Mouse (Mus musculus): ENCODE measurements at regions not wholly inside any gene's neighbourhood (a gene's known extent, or its start where the extent isn't known, plus 50 kb on each side); places are given as distances from the start of the nearest gene placed in this dataset.

DNA sequence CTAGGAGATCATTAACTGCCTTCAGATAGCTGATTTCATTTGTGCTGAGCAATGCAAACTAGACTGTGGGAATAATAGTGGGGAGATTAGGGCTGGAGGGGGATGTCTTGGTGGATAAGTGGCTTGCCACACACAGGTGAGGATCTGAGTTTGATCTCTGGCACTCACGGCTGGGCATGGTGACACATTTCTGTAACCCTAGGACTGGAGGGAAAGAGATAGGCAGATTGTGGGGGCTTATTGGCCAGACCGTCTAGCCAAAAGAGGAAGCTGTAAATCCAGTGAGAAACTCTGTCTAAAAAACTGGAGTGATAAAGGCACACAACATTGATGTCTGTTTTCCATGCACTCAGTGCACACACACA lies 420.2 kb downstream of the Prdm2 start:
- Histone ChIP-seq H3K9me3 (replicated peaks; ENCODE audit: control insufficient read depth, low read length) (no peaks in the 10 kb centered on the region), H3K27ac (ENCODE audit: low read length) (no peak overlapping the region), H3K9ac (ENCODE audit: low read depth, low read length) (no peak overlapping the region), H3K4me1 (ENCODE audit: control insufficient read depth, low read depth, low read length) (no peaks in the 10 kb centered on the region), H3K36me3 (ENCODE audit: control insufficient read depth, insufficient read depth) (no peaks in the 10 kb centered on the region), H3K4me2 (ENCODE audit: low read depth, low read length) (no peak overlapping the region), H3K4me3 (ENCODE audit: low read depth, low read length) (no peak overlapping the region), H3K27me3 (ENCODE audit: control insufficient read depth, insufficient read depth, low read depth, low read length) (no peaks in the 10 kb centered on the region)
- WGBS (ENCODE audit: insufficient replicate concordance), result 20% methylated on average over 2 of the region's 2 CpGs
- ATAC-seq (ENCODE audit: low read depth), result no peak

DNA sequence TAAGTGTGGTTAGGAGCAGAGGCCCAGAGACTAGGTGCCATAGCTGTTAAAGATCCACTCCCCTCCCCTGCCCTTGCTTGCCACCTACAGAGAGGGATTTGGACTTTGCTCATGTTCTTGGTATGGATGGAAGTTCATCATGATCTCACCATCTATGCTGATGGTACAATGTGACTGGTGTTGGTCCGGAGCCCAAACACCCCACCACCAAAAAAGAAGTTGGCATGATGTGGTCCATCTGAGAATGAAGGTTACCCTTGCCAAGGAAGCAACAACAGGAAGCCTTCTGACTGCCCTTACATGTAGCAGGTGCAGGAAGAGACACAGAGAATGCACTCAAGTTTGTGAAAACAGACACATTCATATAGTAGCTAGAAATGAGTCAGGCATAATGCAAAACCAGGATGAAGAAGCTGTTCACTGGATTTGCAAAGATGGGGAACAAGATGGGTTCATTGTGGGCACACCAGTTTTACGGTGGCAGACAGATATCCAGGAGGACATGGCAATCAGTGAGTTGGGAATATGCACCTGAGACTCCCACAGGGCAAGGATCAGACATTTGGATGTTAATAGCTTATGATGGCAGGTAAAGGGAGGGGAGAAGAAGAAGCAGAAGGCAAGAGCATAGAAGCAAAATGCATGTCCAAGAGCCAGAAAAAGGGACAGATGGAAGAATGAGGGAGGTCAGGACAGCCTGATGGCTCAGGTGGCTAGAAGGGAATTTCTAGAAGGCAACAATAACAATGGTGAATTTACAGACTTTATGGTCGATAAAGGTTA lies 420.8 kb downstream of the Prdm2 start:
- H3K9ac ChIP-seq (ENCODE audit: low read depth, low read length), result no peak overlapping the region
- H3K4me2 ChIP-seq (ENCODE audit: low read depth, low read length), result no peak overlapping the region
- H3K27me3 ChIP-seq (ENCODE audit: control insufficient read depth, insufficient read depth, low read depth, low read length), result no peaks in the 10 kb centered on the region
- no peaks in the 10 kb centered on the region for H3K36me3 ChIP-seq (ENCODE audit: control insufficient read depth, insufficient read depth)
- H3K27ac ChIP-seq (ENCODE audit: low read length), result no peak overlapping the region
- no peak for ATAC-seq (ENCODE audit: low read depth)
- no peaks in the 10 kb centered on the region for H3K4me1 ChIP-seq (ENCODE audit: control insufficient read depth, low read depth, low read length)
- H3K4me3 ChIP-seq (ENCODE audit: low read depth, low read length), result no peak overlapping the region
- H3K9me3 ChIP-seq (replicated peaks; ENCODE audit: control insufficient read depth, low read length), result no peaks in the 10 kb centered on the region
- 50% methylated on average over 3 of the region's 3 CpGs for WGBS (ENCODE audit: insufficient replicate concordance)

DNA sequence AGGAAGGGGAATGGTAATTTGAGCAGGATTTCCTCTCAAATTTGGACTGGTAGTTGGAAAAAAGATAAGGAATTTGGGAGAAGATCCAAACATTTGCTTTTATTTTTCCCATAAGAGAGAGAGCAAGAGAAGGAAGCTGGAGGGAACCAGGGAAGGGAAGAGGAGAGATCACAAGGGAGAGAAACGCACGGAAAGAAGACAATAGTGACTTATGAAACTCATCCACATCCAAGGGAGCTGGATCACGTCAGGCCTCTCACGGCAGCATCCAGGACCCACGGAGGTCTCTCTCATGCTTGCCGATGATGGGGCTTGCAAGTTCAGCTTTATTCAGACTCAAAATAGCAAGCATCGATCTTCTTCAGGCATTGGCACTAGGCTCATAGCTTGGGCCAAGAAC lies 423.7 kb downstream of the Prdm2 start:
- no peaks in the 10 kb centered on the region for H3K9me3 ChIP-seq (replicated peaks; ENCODE audit: control insufficient read depth, low read length)
- no peak overlapping the region for H3K27ac ChIP-seq (ENCODE audit: low read length)
- no peak overlapping the region for H3K4me3 ChIP-seq (ENCODE audit: low read depth, low read length)
- H3K4me1 ChIP-seq (ENCODE audit: control insufficient read depth, low read depth, low read length), result no peaks in the 10 kb centered on the region
- ATAC-seq (ENCODE audit: low read depth), result no peak
- no peak overlapping the region for H3K9ac ChIP-seq (ENCODE audit: low read depth, low read length)
- no peaks in the 10 kb centered on the region for H3K27me3 ChIP-seq (ENCODE audit: control insufficient read depth, insufficient read depth, low read depth, low read length)
- no peak overlapping the region for H3K4me2 ChIP-seq (ENCODE audit: low read depth, low read length)
- WGBS (ENCODE audit: insufficient replicate concordance), result 74% methylated on average over 7 of the region's 7 CpGs
- no peaks in the 10 kb centered on the region for H3K36me3 ChIP-seq (ENCODE audit: control insufficient read depth, insufficient read depth)

DNA sequence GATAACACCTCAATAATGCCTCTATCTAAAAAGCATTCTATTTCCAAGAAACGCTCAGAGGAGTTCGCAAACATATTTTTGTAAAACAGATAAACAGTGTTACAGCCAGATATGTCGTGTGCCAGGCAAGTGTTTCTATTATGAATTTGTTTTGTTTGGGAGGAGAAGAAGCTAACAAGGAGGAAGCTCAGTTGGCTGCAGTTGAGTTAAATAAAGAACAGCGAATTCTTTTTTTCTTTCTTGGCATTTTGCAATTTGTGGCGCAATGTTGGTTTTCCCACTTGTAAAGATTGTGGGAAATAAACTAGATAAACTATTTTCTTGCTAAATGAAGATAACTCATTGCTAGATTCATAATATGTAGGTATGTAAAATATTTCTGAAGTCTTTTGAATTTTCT lies 427.4 kb downstream of the Prdm2 start:
- 68% methylated on average over 5 of the region's 5 CpGs for WGBS (ENCODE audit: insufficient replicate concordance)
- Histone ChIP-seq H3K36me3 (ENCODE audit: control insufficient read depth, insufficient read depth) (no peaks in the 10 kb centered on the region), H3K27me3 (ENCODE audit: control insufficient read depth, insufficient read depth, low read depth, low read length) (no peaks in the 10 kb centered on the region), H3K9ac (ENCODE audit: low read depth, low read length) (no peak overlapping the region), H3K9me3 (replicated peaks; ENCODE audit: control insufficient read depth, low read length) (no peaks in the 10 kb centered on the region), H3K4me3 (ENCODE audit: low read depth, low read length) (no peak overlapping the region), H3K4me2 (ENCODE audit: low read depth, low read length) (no peak overlapping the region), H3K27ac (ENCODE audit: low read length) (no peak overlapping the region), H3K4me1 (ENCODE audit: control insufficient read depth, low read depth, low read length) (no peaks in the 10 kb centered on the region)
- ATAC-seq (ENCODE audit: low read depth), result no peak

DNA sequence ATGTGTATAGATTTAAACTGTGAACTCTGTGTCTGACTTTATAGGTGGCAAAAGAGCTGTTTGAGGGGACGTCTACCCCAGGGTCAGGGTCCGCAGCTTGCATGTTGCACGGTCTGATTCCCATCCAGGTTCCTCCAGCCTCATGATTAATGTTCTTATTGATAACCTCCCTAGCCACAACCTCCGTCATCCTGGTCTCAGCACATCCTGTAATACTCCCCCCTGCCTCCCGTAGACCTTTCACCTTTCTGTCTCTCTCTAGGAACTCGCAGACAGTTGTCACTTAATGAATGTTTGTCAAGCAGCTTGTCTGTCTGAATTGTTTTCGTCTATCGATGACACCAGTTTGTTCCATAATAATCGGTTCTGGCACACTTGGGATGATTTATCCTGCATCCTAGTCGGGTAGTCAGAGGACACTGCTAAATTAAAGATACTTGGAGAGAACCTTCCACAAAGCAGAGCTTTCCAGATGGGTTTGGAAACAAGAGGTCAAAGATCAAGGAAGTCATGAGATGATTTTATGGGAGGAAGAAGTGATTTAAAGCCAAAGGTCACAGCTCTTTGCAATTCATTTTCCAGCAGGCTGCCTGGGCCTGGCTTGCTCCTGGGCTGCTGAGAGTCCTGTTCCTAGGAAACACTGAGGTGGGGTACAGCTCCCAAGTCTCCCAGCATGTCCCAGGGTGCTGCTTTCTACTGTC lies 435.9 kb downstream of the Prdm2 start:
- Histone ChIP-seq H3K36me3 (ENCODE audit: control insufficient read depth, insufficient read depth) (no peaks in the 10 kb centered on the region), H3K9ac (ENCODE audit: low read depth, low read length) (no peak overlapping the region), H3K27me3 (ENCODE audit: control insufficient read depth, insufficient read depth, low read depth, low read length) (no peaks in the 10 kb centered on the region), H3K27ac (ENCODE audit: low read length) (no peak overlapping the region), H3K4me2 (ENCODE audit: low read depth, low read length) (no peak overlapping the region), H3K9me3 (replicated peaks; ENCODE audit: control insufficient read depth, low read length) (no peaks in the 10 kb centered on the region), H3K4me3 (ENCODE audit: low read depth, low read length) (no peak overlapping the region), H3K4me1 (ENCODE audit: control insufficient read depth, low read depth, low read length) (no peaks in the 10 kb centered on the region)
- 43% methylated on average over 10 of the region's 10 CpGs for WGBS (ENCODE audit: insufficient replicate concordance)
- no peak for ATAC-seq (ENCODE audit: low read depth)

DNA sequence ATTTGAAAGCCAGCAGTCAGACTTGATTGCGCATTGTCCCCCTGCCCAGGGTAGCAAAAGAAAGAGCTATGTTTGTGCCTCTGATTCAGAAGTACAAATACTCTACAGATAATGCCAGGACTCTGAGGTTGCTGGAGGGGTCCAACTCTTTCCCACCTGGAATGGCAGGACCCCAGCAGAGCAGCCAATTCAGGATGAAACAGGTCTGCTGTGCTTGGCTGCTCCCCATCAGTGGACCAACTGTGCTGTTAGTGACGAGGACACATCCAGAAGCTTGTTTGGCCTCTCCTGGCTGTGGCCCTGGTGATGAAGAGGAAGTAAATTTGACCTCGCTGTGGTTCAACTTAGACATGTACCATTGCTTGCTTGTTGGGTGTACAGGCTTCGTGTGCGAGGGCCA lies 437.8 kb downstream of the Prdm2 start:
- H3K27me3 ChIP-seq (ENCODE audit: control insufficient read depth, insufficient read depth, low read depth, low read length), result no peaks in the 10 kb centered on the region
- no peak overlapping the region for H3K9ac ChIP-seq (ENCODE audit: low read depth, low read length)
- no peaks in the 10 kb centered on the region for H3K4me1 ChIP-seq (ENCODE audit: control insufficient read depth, low read depth, low read length)
- H3K9me3 ChIP-seq (replicated peaks; ENCODE audit: control insufficient read depth, low read length), result no peaks in the 10 kb centered on the region
- H3K36me3 ChIP-seq (ENCODE audit: control insufficient read depth, insufficient read depth), result no peaks in the 10 kb centered on the region
- ATAC-seq (ENCODE audit: low read depth), result no peak
- H3K4me3 ChIP-seq (ENCODE audit: low read depth, low read length), result no peak overlapping the region
- 55% methylated on average over 5 of the region's 5 CpGs for WGBS (ENCODE audit: insufficient replicate concordance)
- no peak overlapping the region for H3K27ac ChIP-seq (ENCODE audit: low read length)
- no peak overlapping the region for H3K4me2 ChIP-seq (ENCODE audit: low read depth, low read length)

DNA sequence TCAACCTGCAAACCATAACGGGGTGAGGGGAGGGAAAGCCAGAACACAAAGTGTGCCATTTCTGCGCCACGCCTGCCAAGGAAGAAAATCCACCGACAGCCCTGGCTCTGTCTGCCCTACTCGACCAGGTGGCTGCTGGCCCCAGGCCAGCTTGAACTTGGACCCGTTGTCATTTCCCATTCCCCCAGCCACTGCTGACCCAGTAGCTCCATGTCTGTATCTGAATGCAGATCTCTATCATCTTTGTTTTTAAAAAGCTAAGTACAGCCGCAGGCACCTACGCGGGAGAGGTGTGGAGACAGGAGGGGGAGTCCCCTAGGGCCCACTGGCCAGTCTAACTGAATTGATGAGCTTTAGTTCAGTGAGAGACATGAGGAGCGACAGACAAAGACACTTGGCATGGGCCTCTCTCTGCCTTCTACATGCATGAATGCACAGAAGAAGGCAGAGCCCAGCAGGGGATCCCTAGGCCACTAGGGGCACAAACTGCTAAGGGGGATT lies 439.1 kb downstream of the Prdm2 start:
- Histone ChIP-seq H3K27me3 (ENCODE audit: control insufficient read depth, insufficient read depth, low read depth, low read length) (no peaks in the 10 kb centered on the region), H3K27ac (ENCODE audit: low read length) (no peak overlapping the region), H3K9ac (ENCODE audit: low read depth, low read length) (no peak overlapping the region), H3K4me3 (ENCODE audit: low read depth, low read length) (no peak overlapping the region), H3K4me2 (ENCODE audit: low read depth, low read length) (no peak overlapping the region), H3K4me1 (ENCODE audit: control insufficient read depth, low read depth, low read length) (no peaks in the 10 kb centered on the region), H3K36me3 (ENCODE audit: control insufficient read depth, insufficient read depth) (no peaks in the 10 kb centered on the region), H3K9me3 (replicated peaks; ENCODE audit: control insufficient read depth, low read length) (no peaks in the 10 kb centered on the region)
- 62% methylated on average over 10 of the region's 10 CpGs for WGBS (ENCODE audit: insufficient replicate concordance)
- no peak for ATAC-seq (ENCODE audit: low read depth)

DNA sequence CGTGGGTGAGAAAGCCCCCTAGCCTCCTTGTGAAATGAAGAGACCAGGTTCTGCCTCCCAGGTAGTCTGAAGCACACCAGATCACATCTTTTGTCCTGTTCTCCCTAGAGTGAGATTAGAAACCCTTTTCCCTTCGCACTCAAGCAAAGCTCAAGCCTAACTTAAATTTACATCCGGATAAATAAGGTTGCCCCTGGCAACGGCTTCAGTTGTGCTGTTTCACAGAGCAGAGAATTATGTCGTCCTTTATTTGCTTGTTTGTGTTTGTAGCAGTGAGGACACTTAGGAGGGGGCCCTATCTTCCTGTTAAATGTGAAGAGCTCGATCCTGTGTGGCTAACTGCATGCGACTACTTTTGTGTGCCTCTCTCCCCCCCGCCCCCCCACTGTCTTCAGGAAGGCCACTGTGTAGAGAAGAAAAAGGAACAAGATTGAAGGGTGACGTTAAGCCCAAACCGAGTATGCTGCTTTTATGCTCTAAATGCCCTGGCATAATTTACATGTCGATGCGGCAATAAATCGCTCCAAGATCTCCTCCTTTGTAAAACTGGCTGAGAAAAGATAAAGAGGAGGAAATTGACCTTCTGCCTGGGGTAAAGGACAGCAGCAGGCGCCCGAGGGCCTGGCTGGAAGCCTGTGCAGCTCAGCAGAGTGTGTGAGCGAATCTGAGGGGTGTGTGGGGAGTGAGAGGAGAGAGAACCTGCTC lies 439.9 kb downstream of the Prdm2 start:
- H3K4me2 ChIP-seq (ENCODE audit: low read depth, low read length), result no peak overlapping the region
- ATAC-seq (ENCODE audit: low read depth), result no peak
- WGBS (ENCODE audit: insufficient replicate concordance), result 12% methylated on average over 16 of the region's 16 CpGs

More for the DNA sequence above, 439.9 kb downstream of the Prdm2 start:
- H3K4me1 ChIP-seq (ENCODE audit: control insufficient read depth, low read depth, low read length), result no peaks in the 10 kb centered on the region
- no peak overlapping the region for H3K4me3 ChIP-seq (ENCODE audit: low read depth, low read length)
- no peaks in the 10 kb centered on the region for H3K9me3 ChIP-seq (replicated peaks; ENCODE audit: control insufficient read depth, low read length)
- H3K9ac ChIP-seq (ENCODE audit: low read depth, low read length), result no peak overlapping the region
- no peak overlapping the region for H3K27ac ChIP-seq (ENCODE audit: low read length)
- no peaks in the 10 kb centered on the region for H3K36me3 ChIP-seq (ENCODE audit: control insufficient read depth, insufficient read depth)
- H3K27me3 ChIP-seq (ENCODE audit: control insufficient read depth, insufficient read depth, low read depth, low read length), result no peaks in the 10 kb centered on the region
